Mouse (Mus musculus) MEL (cell line): ENCODE data around the gene Lrrc8e.

Experiments
- CTCF ChIP-seq, 3 experiments: IDR thresholded peaks in 2 of 3; conservative IDR thresholded peaks in 1 of 3; 2 replicates each; pipeline ENCODE4 v1.5.1; 2011 to 2012; ENCODE audit warnings: low read length in 3 of 3, low read depth in 2 of 3, mild to moderate bottlenecking in 2 of 3, improper control_type of control experiment in 1 of 3, inconsistent platforms in 1 of 3, mixed read lengths in 1 of 3, moderate library complexity in 1 of 3; ENCODE audit not compliant: control insufficient read depth in 1 of 3, insufficient read depth in 1 of 3, poor library complexity in 1 of 3, severe bottlenecking in 1 of 3
- EP300 ChIP-seq, 2 experiments: IDR thresholded peaks; 2 replicates each; pipeline ENCODE4 v1.6.1; 2011; ENCODE audit warnings: improper control_type of control experiment in 2 of 2, low read length in 2 of 2, low read depth in 1 of 2, mild to moderate bottlenecking in 1 of 2
- GATA1 ChIP-seq: IDR thresholded peaks from 2 replicates; pipeline ENCODE4 v1.6.1; 2011; ENCODE audit warnings: low read depth, low read length, improper control_type of control experiment
- MAFK ChIP-seq: IDR thresholded peaks from 2 replicates; pipeline ENCODE4 v1.6.1; 2011; ENCODE audit warnings: low read depth, mild to moderate bottlenecking, low read length, improper control_type of control experiment, borderline replicate concordance
- MXI1 ChIP-seq: IDR thresholded peaks from 2 replicates; pipeline ENCODE4 v1.6.1; 2011; ENCODE audit warnings: mild to moderate bottlenecking, low read depth, low read length, improper control_type of control experiment
- MYC ChIP-seq: IDR thresholded peaks from 2 replicates; pipeline ENCODE4 v1.6.1; 2011; ENCODE audit warnings: low read depth, mild to moderate bottlenecking, low read length, improper control_type of control experiment, moderate library complexity
- NRF1 ChIP-seq: IDR thresholded peaks from 2 replicates; pipeline ENCODE4 v1.6.1; 2014; ENCODE audit warnings: low read depth, mild to moderate bottlenecking, inconsistent platforms, low read length, improper control_type of control experiment, moderate library complexity; ENCODE audit not compliant: poor library complexity, insufficient read depth, severe bottlenecking
- POLR2A ChIP-seq, 2 experiments: IDR thresholded peaks; 2 replicates each; pipeline ENCODE4 v1.6.1; 2011 to 2012; ENCODE audit warnings: low read length in 2 of 2, mild to moderate bottlenecking in 2 of 2, control low read depth in 1 of 2, improper control_type of control experiment in 1 of 2, low read depth in 1 of 2, moderate library complexity in 1 of 2; ENCODE audit not compliant: control insufficient read depth in 1 of 2, insufficient read depth in 1 of 2, poor library complexity in 1 of 2
- POLR2AphosphoS5 ChIP-seq: IDR thresholded peaks from 2 replicates; pipeline ENCODE4 v1.6.1; 2012; ENCODE audit warnings: low read depth, borderline replicate concordance, mild to moderate bottlenecking, inconsistent platforms, low read length, moderate library complexity, mixed read lengths
- SMC3 ChIP-seq: IDR thresholded peaks from 2 replicates; pipeline ENCODE4 v1.6.1; 2011; ENCODE audit warnings: low read depth, low read length, improper control_type of control experiment
- TCF12 ChIP-seq: IDR thresholded peaks from 2 replicates; pipeline ENCODE4 v1.6.1; 2014; ENCODE audit warnings: low read depth, mild to moderate bottlenecking, inconsistent platforms, low read length, improper control_type of control experiment, moderate library complexity
- USF2 ChIP-seq, 2 experiments: IDR thresholded peaks; 2 replicates each; pipeline ENCODE4 v1.6.1; 2011 to 2012; ENCODE audit warnings: improper control_type of control experiment in 2 of 2, low read length in 2 of 2, borderline replicate concordance in 1 of 2, inconsistent platforms in 1 of 2, low read depth in 1 of 2, mild to moderate bottlenecking in 1 of 2; ENCODE audit not compliant: insufficient read depth in 1 of 2
- ZMIZ1 ChIP-seq: IDR thresholded peaks from 2 replicates; pipeline ENCODE4 v1.6.1; 2012; ENCODE audit warnings: low read depth, mild to moderate bottlenecking, inconsistent platforms, low read length, improper control_type of control experiment, moderate library complexity

GRCm38 (mm10) chr8:4269609-4270008 is 43.0 kb downstream of the Lrrc8e start:
- TF ChIP-seq POLR2A (IDR thresholded peaks at IDR 0.05; ENCODE audit: control insufficient read depth in 1 of 2, insufficient read depth in 1 of 2, low read depth in 1 of 2, low read length in 2 of 2, poor library complexity in 1 of 2): no peak
- TF ChIP-seq TCF12: no peak
- no peak for TF ChIP-seq EP300 (IDR thresholded peaks at IDR 0.05; ENCODE audit: low read depth in 1 of 2, low read length in 2 of 2)
- TF ChIP-seq NRF1: no peak
- TF ChIP-seq USF2 (IDR thresholded peaks at IDR 0.05; ENCODE audit: borderline replicate concordance in 1 of 2, insufficient read depth in 1 of 2, low read depth in 1 of 2, low read length in 2 of 2): no peak
- no peak for TF ChIP-seq ZMIZ1
- TF ChIP-seq MAFK: no peak
- TF ChIP-seq POLR2AphosphoS5: no peak
- no peak for TF ChIP-seq MXI1
- TF ChIP-seq CTCF (IDR thresholded peaks at IDR 0.05 in 2 of 3, conservative IDR thresholded peaks at IDR 0.05 in 1 of 3; ENCODE audit: control insufficient read depth in 1 of 3, insufficient read depth in 1 of 3, low read depth in 2 of 3, low read length in 3 of 3, poor library complexity in 1 of 3, severe bottlenecking in 1 of 3): no peak
- no peak for TF ChIP-seq MYC
- TF ChIP-seq SMC3: no peak
- no peak for TF ChIP-seq GATA1
